Mouse (Mus musculus): ENCODE results near the gene Lrrc20.

DNA sequence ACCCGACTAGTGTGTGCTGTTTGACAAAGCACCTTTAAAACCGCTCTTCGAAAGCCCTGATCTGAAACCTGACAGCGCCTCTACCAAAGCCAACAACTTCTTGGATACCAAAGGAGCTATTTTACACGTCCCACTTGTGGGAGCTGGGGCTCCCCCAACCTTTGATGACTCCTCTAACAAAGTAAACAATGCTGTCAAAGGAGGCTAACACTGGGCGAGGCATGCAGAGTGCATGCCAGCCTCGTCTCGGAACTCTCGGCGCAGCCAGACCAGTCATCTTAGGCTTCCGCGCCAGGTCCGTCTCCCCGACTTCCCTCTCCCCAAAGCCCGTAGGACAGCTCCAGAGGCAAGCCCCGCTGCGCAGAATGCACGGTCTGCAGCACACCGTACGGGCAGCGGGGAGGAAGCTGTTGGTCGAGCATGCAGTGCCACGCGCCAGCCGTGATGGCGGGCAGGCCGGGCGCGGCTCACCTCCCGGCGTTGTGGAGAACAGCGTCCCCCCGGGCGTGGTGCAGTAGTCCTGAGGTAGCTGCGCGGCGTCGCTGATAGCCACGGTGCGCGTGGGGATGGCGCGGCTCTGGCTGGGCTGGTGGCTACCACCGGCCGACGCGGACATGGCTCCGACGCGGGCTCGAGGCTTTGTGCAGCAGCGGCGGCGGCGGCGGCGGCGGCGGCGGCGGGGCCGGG lies 23.5 kb upstream of the Lrrc20 start:
- TF ChIP-seq CTCF (IDR thresholded peaks at IDR 0.05; ENCODE audit: low read depth) (peak; percentile 35), EP300 (optimal IDR thresholded peaks at IDR 0.05) (no peak)
